Mouse (Mus musculus): ENCODE measurements at regions not wholly inside any gene's neighbourhood (a gene's known extent, or its start where the extent isn't known, plus 50 kb on each side); places are given as distances from the start of the nearest gene placed in this dataset.

DNA sequence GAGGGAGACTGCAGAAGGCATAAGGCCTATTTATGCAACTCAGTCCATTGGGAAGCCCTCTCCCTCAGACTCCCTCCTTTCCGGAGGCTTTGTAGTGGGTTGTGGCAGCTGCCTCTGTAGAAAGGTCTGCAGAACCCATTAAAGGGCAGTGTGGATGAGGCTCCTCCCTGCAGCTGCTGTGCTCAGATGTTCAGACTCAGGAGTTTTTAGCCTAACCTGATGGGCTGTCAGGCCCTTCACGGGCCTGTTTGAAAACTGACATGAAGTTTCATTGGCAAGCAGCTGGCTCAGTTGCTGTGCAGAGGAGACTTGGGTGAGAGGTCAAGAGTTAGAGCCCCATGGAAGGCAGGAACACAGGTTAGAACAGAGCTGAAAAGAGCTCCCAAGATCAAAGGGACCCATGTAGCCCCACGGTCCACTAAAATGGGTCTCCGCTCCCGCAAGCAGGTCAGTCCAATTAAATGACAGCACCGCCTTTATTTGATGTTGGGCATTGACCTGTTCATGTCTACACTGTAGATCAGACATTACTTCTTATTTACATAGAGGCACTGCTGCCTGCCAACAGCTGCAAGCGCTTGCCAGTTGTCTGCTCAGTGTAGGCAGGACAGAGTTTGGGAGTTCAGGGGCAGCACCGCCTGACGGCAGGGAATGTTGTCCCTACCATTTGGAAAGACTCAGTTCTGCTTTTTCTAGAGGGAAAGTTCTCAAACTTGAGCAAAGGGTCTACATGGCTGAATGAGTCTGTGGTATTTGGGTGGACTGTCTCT lies 53.8 kb upstream of the Usp46 start:
- peak in 1 of 2 experiments; percentile 37 for DNase-seq

- DNase-seq: peak; percentile 71 to 80
These were observed 58.0 kb upstream of the Usp46 start for GRCm38 (mm10) chr5:74126015-74126896.

DNA sequence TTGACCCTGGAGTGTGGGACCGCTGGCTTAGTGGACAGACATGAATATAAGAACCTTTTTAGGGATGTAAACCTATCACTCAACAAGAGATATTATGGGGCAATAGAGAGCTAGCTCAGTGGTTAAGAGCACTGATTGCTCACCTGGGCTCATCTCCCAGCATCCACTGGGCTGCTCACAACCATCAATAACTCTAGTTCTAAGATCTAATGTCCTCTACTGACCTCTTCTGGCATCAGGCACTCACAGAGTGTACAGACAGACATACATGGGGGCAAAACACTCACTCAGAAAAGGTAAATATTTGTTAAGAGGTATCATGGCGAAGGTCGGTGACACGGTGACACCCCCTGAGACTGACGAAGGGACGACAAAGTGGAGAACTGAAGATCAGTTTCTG lies 59.3 kb upstream of the Usp46 start:
- DNase-seq: no peak

DNA sequence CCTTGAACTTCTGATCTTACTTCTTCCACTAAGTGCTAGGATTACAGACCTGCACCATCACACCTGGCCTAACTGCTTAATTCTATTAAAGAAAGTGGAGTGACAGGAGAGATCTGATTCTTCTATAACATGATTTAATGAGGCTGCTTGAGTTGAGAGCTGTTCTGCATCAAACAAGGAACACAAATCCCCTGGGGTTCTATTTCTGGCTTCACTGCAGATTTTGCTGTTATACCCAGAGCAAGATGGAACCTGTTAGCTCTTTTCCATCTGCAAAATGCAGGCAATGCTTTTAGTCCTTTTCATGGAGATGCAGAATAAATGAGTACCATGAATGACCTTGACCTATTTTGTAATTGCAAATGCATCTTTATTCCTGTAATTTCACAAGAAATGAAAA lies 61.4 kb upstream of the Usp46 start:
- no peak for DNase-seq

DNA sequence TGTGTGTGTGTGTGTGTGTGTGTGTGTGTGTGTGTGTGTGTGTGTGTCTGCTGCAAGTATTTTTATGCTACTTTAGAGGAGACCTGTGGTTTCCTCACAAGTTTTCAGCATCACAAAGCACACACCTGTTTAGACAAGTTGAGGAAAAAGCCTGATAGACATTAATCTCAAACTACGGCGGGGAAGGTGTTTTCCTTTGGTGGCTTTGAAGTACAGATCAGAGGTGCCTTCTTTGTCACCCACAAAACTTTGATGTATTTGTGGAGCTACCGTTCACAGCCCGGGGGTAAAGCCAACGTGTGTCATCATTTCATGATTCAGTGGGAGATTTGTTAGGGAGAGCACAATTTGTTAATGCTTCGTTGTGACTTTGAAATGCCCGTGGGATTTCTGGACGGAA lies 62.4 kb upstream of the Rasl11b start:
- DNase-seq: no peak

DNA sequence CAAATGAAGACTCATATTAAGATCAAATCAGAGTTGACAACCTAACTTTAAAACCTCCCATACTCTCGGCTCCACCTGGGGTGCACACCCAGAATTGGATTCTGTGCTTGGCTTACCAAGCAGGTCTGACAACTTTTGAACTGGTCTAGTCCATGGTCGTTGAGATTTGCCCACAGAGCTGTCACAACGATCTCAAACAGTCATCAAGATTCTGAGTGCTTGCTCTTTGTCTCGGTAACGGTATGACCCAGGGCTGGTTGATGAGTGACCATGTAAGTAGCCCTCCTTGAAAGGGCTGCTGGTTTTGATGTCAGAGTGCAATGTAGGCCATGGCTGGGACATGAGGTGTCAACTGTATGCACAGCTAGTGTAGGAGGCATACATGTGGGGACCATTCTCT lies 58.7 kb upstream of the Rasl11b start:
- peak in 1 of 2 experiments; percentile 28 for DNase-seq

- DNase-seq: no peak
These were observed 58.1 kb upstream of the Rasl11b start for GRCm38 (mm10) chr5:74136868-74137439.

DNA sequence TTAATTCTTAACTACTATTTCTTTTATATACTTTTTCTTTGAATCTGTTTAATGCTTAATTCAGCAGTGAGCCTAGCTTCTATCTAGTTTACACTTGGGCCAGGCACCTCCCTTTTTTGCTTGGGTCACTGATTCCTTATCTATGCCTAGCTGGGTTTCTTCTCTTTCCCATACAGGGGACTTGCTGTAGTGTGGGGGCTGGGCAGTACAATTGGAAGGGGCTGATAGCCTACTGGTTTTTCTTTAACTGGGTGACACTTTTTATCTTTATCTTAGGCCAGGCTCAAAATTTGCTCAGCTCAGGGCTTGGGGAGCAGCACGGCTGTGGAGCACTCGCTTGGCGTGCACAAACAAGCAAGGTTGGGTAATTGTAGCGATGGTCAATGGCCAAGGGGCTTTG lies 51.1 kb upstream of the Rasl11b start:
- DNase-seq: peak in 1 of 2 experiments; percentile 36

- no peak for DNase-seq
These were observed 50.3 kb upstream of the Rasl11b start for GRCm38 (mm10) chr5:74144765-74145164.

Measured in kidney, postnatal 4 days (tissue).